Mouse (Mus musculus) neutrophil, adult 59 days (primary cell): ENCODE measurements around the gene Ccdc12. TPM values are rescaled to one million over a fixed set of nuclear protein-coding genes. Genes with fewer than 3 reads are reported as not detected.

Experiments used
- total RNA-seq, 2 experiments: library from RNA; stranded (reverse); gene quantifications; 1 replicate in 1 of 2; 2 replicates in 1 of 2; pipeline ENCODE4 v1.2.4; 2023

Gene Ccdc12
- 100 to 1,000 TPM; 147 TPM for total RNA-seq

DNA sequence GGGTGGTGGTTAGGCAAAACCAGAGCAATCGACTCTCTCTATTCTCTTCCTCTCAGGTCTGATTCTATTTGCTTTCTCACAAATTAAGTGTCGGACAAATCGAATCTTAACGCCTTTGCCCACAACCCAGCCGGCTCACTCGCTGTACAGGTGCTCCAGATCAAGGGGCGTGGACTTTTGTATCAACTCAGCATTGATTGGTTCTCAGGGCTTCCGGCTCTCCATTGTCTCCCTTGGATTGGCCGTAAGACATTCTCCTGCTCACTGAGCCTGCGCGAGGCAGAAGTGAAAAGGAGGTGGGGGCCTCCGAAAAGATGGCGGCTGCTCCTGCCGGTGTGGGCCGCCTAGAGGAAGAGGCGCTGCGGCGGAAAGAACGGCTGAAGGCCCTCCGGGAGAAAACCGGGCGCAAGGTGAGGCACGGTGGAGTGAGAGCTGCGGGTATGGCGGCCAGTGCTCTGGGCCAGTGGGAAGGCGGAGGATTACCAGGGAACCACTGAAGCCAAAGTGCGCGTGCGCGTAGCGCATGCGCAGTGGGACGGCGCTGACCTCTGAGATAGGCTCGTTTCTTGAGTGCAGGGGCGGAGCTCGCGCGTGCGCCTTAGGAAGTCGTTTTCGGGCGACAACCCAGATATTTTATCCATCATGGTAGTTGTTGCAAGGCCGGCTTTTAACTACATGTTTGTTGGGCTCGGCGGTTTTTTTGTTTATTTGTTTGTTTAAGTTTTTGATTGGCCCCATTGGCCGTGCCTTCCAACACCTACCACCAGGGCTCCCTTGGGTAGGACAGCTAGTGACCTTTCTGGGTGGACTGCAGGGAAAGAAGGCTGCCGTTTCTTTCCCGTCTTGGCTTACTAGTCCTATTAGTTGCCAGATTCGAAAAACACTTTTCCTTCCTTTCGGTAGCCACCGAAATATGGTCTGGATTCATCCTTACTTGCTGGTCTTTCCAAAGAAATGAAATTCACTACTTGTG is at the start of gene Ccdc12:
Gene Ccdc12, plus strand, starts transcription at position 255 of the 973 bp plus-strand sequence.

DNA sequence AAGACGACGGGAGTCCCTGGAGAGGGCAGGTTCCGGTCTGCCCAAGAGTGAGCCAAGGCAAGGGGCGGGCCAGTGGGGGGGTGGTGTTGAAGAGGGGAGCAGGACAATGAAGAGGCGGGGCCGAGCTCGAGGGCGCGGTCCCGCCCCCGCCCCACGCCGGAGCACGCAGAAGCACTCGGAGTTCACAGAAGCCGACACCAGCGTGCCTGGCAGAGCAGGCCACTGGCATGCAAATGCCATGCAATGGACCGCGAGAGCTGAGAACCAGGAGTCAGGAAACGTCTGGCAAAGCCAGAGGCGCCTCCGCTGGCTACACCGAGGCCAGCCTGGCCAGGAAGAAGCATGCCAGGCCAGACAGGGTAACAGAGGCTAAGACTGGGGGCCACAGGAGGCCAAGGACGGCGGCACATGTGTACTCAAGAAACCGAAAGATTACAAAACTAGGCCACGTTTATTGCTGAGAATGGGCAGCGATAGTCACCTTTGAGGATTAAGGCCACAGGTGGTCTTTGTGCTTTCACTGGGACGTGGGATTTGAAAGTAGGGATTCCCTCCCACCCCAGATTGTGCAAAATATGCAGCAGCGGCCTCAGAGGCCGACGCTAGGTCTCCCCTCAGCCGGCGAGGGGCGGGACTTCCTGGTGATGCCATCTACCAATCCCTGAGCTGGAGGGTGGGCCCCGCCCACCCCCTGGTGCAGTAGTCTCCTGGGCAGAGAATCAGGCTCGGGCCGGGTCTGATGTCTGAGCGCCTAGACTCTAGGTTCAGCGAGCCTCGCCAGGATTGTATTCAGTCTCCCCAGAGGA is 31.7 kb upstream of the Ccdc12 start, which contains the start of gene Nradd:
Gene Nradd, minus strand, starts transcription at position 92 of the 806 bp plus-strand sequence.

DNA sequence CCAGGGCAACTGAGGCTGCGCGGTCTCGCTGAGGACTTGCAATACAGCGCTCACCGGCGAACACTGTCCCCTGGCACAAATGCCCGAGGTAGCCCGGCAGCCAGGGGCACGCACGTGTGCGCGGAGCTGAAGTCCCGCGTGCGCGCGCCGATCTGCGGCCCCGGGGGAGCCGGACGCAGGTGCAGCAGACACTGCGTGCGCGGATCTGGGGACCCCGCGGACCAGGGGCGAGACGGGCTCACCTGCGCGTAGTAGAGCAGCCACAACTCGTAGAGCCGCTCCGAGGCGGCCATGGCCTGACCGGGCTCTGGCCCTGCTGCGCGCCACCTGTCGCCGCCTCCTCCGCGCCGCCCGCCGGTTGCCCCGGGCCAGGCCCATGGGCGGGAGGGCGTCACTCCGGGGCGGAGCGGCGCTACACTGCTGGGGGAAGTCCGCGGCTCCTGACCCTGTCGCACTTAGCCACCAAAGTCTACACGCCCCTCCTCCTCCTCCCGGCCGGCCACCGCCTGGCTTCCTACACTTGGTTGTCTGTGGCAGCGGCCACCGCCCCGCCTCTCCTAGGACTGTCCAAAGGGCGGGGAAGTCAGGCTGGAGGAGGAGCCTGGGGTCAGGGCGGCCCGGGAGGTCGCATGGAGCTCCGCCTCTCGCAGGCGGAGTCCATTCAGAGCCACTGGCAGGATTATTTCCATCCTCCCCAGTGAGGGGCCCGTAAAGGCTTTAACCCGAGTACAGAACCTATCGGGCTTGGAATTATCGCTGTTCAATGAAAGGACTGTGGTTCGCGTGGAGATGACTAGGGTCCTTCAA is 2.4 kb upstream of the Ccdc12 start, which contains the start of gene Nbeal2:
Gene Nbeal2, minus strand, starts transcription at position 507 of the 807 bp plus-strand sequence.

DNA sequence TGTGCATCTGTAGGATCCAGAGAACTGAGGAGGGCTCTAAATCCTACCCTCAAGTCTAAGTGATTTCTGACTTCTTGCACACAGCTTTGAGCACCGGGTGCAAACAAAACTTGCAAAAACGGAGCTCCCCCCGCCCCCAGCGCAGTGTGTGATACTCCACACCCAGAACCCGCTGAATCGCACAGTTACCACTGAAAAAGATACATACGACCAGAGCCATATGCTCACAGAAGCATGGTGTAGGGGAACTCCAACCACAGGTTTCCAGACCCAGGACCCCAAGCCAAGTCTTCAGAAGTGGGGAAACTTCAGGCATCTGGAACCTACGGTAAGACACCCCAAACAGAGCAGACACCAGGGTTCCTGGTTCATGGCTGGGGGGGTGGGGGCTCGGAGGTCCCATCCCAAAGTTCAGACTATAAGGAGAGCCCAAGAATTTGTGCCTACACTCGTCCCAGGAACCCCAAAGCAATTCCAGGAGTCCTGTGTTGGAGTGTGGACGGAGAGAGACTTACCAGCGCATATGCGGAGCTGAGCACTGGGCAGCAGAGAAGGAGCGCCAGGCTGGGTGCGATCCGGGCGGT is 85.5 kb downstream of the Ccdc12 start, which contains the start of gene Myl3:
Gene Myl3, plus strand, starts transcription at position 151 of the 584 bp plus-strand sequence.

DNA sequence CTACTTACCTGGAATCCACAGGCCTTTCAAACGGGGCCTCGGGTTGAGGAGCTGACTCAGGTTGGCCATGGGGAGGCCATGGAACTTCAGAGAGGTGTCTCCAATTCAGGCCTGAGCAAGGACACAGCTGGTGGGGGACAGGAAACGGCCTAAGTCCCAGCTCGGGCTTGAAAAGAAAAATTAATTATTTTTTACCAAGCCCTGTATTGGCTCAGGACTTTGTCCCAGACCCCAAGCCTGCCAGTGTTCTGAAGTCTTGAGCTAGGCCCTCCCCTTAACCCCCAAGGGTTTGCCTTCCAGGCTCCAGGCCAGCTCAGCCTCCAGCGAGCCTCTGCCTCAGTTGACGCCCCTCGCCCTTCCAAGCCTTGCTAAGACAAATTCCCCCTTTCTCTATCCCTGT is 90.7 kb downstream of the Ccdc12 start, which contains the start of gene Pth1r:
Gene Pth1r, minus strand, starts transcription at position 185 of the 400 bp plus-strand sequence.

Other genes starting within 250 kb of the Ccdc12 start
- 10 to 100 TPM; 48.2 to 55.8 TPM for gene Ptpn23, start 248.3 kb upstream of the Ccdc12 start, total RNA-seq
- over 10,000 TPM; 14,230 to 18,632 TPM for gene Ngp, start 236.8 kb upstream of the Ccdc12 start, total RNA-seq
- 10 to 100 TPM; 34.7 to 37.9 TPM for gene Klhl18, start 179.8 kb upstream of the Ccdc12 start, total RNA-seq
- under 1 TPM; 0.44 to 0.56 TPM for gene Kif9, start 179.5 kb upstream of the Ccdc12 start, total RNA-seq
- gene Setd2, start 123.9 kb upstream of the Ccdc12 start, total RNA-seq: 100 to 1,000 TPM in 1 of 2 experiments, 10 to 100 TPM in 1; 98.0 to 112 TPM
- gene Nradd, start 32.1 kb upstream of the Ccdc12 start, total RNA-seq: 10 to 100 TPM in 1 of 2 experiments, 1 to 10 TPM in 1; 9.9 to 13.9 TPM
- gene Nbeal2, start 2.3 kb upstream of the Ccdc12 start, total RNA-seq: 100 to 1,000 TPM; 290 to 330 TPM
- gene Myl3, start 85.4 kb downstream of the Ccdc12 start, total RNA-seq: not detected
- gene Pth1r, start 90.6 kb downstream of the Ccdc12 start, total RNA-seq: under 1 TPM; 0.44 to 0.56 TPM
- gene Prss42, start 141.7 kb downstream of the Ccdc12 start, total RNA-seq: not detected
- not detected for gene Prss44, start 157.5 kb downstream of the Ccdc12 start, total RNA-seq
- not detected for gene Prss43, start 170.2 kb downstream of the Ccdc12 start, total RNA-seq
- gene Prss45, start 178.1 kb downstream of the Ccdc12 start, total RNA-seq: not detected
- gene Prss46, start 188.0 kb downstream of the Ccdc12 start, total RNA-seq: not detected
- gene Prss50, start 201.5 kb downstream of the Ccdc12 start, total RNA-seq: 1 to 10 TPM in 1 of 2 experiments, not detected in 1; 2.2 TPM
- gene Als2cl, start 223.4 kb downstream of the Ccdc12 start, total RNA-seq: 1 to 10 TPM in 1 of 2 experiments, under 1 TPM in 1; 0.60 to 2.2 TPM
- not detected for gene Tmie, start 223.6 kb downstream of the Ccdc12 start, total RNA-seq